Mouse (Mus musculus) embryonic fibroblast, embryonic 13.5 days (primary cell): ENCODE data around the gene Rps8. TPM values are rescaled to one million over a fixed set of nuclear protein-coding genes. Genes with fewer than 3 reads are reported as not detected.
A peak's percentile ranks its signal among the peaks of the same experiment; 100 is the strongest.

Experiments used
- H3K27ac ChIP-seq: 2 replicates; pipeline ENCODE4 v1.5.1; 2012; ENCODE audit warnings: low read length, control low read depth, inconsistent platforms; ENCODE audit not compliant: insufficient read depth
- H3K4me1 ChIP-seq: 2 replicates; pipeline ENCODE4 v1.6.1; 2011; ENCODE audit warnings: low read length; ENCODE audit not compliant: control insufficient read depth, insufficient read depth
- H3K4me3 ChIP-seq: 2 replicates; pipeline ENCODE4 v1.5.1; 2011; ENCODE audit warnings: mild to moderate bottlenecking, control low read depth, low read length; ENCODE audit not compliant: insufficient read depth
- CTCF ChIP-seq: IDR thresholded peaks from 2 replicates; pipeline ENCODE4 v1.5.1; 2011; ENCODE audit warnings: mild to moderate bottlenecking, control low read depth, low read length, moderate library complexity, borderline replicate concordance; ENCODE audit not compliant: insufficient read depth
- POLR2A ChIP-seq: IDR thresholded peaks from 2 replicates; pipeline ENCODE4 v1.6.1; 2011; ENCODE audit warnings: low read depth, mild to moderate bottlenecking, control low read depth, low read length, moderate library complexity
- polyA plus RNA-seq: library from polyadenylated mRNA; stranded (reverse); fragments of >200 nt; gene quantifications from 2 replicates; pipeline ENCODE4 v1.2.4, GENCODE M21; 2011; ENCODE audit warnings: low read depth; ENCODE audit not compliant: missing spikeins, insufficient read length

Gene Rps8
- polyA plus RNA-seq, 1 experiment = 2,108 TPM

- Histone ChIP-seq H3K27ac (no peak overlapping the region), H3K4me1 (peaks cover 12% of the 10 kb centered on the region), H3K4me3 (no peak overlapping the region)
- TF ChIP-seq POLR2A (no peak), CTCF (no peak)
Observed at GRCm38 (mm10) chr4:117136034-117136433, 20.0 kb downstream of the Rps8 start.

GRCm38 (mm10) chr4:117134601-117134995 is 21.4 kb downstream of the Rps8 start:
- TF ChIP-seq CTCF = no peak
- H3K4me3 ChIP-seq = no peak overlapping the region

GRCm38 (mm10) chr4:117133817-117134600 is 22.0 kb downstream of the Rps8 start, which contains the start of gene Plk3:
TSS of gene Plk3 (minus strand) at chr4:117133963.
- H3K4me1 ChIP-seq = peaks cover 12% of the 10 kb centered on the region
- peak within 1 kb of the TSS; percentile 75 for H3K4me3 ChIP-seq
- no peak within 1 kb of the TSS for H3K27ac ChIP-seq
- no peak for TF ChIP-seq CTCF
- peak; percentile 94 for TF ChIP-seq POLR2A

More at GRCm38 (mm10) chr4:117134601-117134995, 21.4 kb downstream of the Rps8 start:
- H3K4me1 ChIP-seq = peaks cover 12% of the 10 kb centered on the region
- no peak overlapping the region for H3K27ac ChIP-seq

GRCm38 (mm10) chr4:117133366-117133796 is 22.7 kb downstream of the Rps8 start:
- TF ChIP-seq POLR2A = no peak
- TF ChIP-seq CTCF = no peak
- Histone ChIP-seq H3K27ac (no peak overlapping the region), H3K4me3 (peak overlapping the region; percentile 75), H3K4me1 (peaks cover 12% of the 10 kb centered on the region)

- no peak for TF ChIP-seq POLR2A
- no peak for TF ChIP-seq CTCF
- H3K27ac ChIP-seq = no peak overlapping the region
- peak overlapping the region; percentile 75 for H3K4me3 ChIP-seq
- peaks cover 12% of the 10 kb centered on the region for H3K4me1 ChIP-seq
Observed at GRCm38 (mm10) chr4:117132794-117133143, 23.3 kb downstream of the Rps8 start.

GRCm38 (mm10) chr4:117131890-117132793 is 23.9 kb downstream of the Rps8 start:
- Histone ChIP-seq H3K27ac (no peak overlapping the region), H3K4me3 (peak overlapping the region; percentile 75), H3K4me1 (peaks cover 13% of the 10 kb centered on the region)
- TF ChIP-seq CTCF (no peak), POLR2A (peak; percentile 39; the same call in 1 of the 2 replicates)

GRCm38 (mm10) chr4:117131198-117131597 is 24.8 kb downstream of the Rps8 start:
- no peak overlapping the region for H3K4me3 ChIP-seq
- no peak overlapping the region for H3K27ac ChIP-seq
- H3K4me1 ChIP-seq = peaks cover 21% of the 10 kb centered on the region
- TF ChIP-seq CTCF = no peak
- TF ChIP-seq POLR2A = no peak

GRCm38 (mm10) chr4:117130790-117131189 is 25.3 kb downstream of the Rps8 start:
- TF ChIP-seq POLR2A (no peak), CTCF (no peak)
- peaks cover 22% of the 10 kb centered on the region for H3K4me1 ChIP-seq
- H3K27ac ChIP-seq = no peak overlapping the region
- no peak overlapping the region for H3K4me3 ChIP-seq

GRCm38 (mm10) chr4:117127991-117128686 is 27.9 kb downstream of the Rps8 start:
- TF ChIP-seq CTCF (no peak), POLR2A (no peak)

More at GRCm38 (mm10) chr4:117127991-117128686, 27.9 kb downstream of the Rps8 start:
- H3K27ac ChIP-seq = no peak overlapping the region
- peaks cover 26% of the 10 kb centered on the region for H3K4me1 ChIP-seq
- no peak overlapping the region for H3K4me3 ChIP-seq
